Mouse (Mus musculus) gonadal fat pad, adult 2 months (tissue): ENCODE data around the gene Olfr1428. TPM values are rescaled to one million over a fixed set of nuclear protein-coding genes. Genes with fewer than 3 reads are reported as not detected.
"Not testable (repeated sequence)": the region's sequence is repeated elsewhere in the genome, so short reads cannot be mapped to it uniquely, and the experiment has no call there.

Experiments
- DNase-seq: peaks from one replicate; pipeline ENCODE4 v3.0.0-alpha.2; 2012; ENCODE audit warnings: low read depth
- polyA plus RNA-seq: library from polyadenylated mRNA; depleted of rRNA; stranded (reverse); fragments of >200 nt; gene quantifications from 2 replicates; pipeline ENCODE4 v1.2.3, GENCODE M21; 2012; rRNA removed

Gene Olfr1428
- not detected in 2 replicates for polyA plus RNA-seq

- no peak for DNase-seq
These were observed at the start of gene Olfr1428 for GRCm38 (mm10) chr19:12115797-12116196. Gene Olfr1428, minus strand, starts transcription at chr19:12115897.

- no peak for DNase-seq
These were observed 29.8 kb upstream of the Olfr1428 start for GRCm38 (mm10) chr19:12145452-12145851.

DNA sequence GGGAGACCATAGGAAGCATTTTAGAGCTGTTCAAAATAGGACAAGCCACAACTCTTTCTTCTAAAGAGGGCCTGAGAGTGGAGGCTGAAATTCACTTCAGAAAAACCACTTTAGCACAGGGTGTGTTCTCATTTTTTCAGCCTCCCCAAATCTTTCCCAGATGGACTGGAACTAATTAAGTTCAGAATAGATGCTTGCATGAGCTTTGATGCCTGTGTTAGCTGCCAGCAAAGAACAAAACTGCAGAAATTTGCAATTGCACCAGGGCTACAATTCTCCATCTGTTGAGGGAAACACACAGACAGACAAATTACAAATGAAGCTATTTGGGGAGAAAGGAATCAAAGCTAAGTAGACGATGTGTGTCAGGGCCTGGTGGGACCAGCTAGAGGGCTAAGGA is 27.7 kb upstream of the Olfr1428 start:
- no peak for DNase-seq

DNA sequence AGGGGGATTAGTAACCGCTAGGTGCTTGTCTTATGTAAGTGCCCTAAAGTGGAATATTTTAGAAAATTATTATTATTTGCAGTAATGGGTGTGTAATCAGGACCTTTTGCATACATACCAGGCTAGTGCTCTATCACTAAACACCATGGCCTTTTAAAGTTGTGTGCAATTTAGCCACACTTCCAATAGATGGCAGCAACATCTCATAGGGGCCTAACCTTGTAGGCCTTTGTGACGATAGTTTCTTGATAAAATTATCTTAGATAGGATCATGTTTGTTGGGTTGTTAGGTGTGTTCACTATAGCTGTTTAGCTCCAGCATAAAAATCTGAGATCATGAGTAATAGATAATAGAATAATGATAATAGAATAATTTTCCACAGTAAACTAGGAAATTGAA is 18.6 kb upstream of the Olfr1428 start:
- DNase-seq = no peak

GRCm38 (mm10) chr19:12123103-12123502 is 7.4 kb upstream of the Olfr1428 start, which contains the start of gene Olfr76:
Gene Olfr76, minus strand, starts transcription at chr19:12123203.
- no peak for DNase-seq

DNA sequence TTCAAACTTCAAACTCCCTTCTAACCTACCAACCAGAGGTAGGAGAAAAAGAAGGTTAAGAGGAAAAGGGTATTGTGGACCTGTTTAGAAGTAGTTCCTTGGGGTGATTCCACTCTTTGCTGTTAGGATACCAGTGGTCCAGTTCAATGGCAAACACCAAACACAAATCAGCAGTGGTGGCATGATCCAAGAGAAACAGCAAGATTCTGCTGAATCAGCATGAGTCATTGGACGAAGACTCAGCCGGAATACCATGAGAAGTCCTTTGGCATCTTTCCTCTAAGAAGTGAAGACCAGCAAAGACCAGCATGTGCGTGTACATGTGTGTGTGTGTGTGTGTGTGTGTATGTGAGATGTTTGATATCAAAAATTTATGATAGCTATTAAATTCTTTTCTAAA is 767 bp upstream of the Olfr1428 start:
- no peak for DNase-seq

- no peak for DNase-seq
These were observed 1.9 kb downstream of the Olfr1428 start for GRCm38 (mm10) chr19:12113807-12114206.

DNA sequence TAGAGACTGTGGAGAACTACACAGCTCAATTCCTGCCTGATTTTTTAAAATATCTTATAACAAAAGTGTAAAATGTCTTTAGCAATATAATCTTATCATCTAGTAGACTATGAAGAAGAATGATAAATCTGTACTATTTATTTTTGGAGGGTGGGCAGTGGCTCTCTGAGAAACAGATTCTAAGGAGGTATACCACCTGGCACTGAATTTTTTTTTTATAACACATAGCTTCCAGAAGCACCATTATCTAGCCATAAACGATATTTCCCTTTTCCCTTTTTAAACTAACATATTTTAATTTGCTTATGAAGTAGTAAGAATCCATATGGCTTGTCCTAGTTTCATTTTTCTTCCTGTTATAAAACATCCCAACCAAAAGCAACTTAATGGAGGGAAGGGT is 11.2 kb downstream of the Olfr1428 start:
- DNase-seq = no peak

DNA sequence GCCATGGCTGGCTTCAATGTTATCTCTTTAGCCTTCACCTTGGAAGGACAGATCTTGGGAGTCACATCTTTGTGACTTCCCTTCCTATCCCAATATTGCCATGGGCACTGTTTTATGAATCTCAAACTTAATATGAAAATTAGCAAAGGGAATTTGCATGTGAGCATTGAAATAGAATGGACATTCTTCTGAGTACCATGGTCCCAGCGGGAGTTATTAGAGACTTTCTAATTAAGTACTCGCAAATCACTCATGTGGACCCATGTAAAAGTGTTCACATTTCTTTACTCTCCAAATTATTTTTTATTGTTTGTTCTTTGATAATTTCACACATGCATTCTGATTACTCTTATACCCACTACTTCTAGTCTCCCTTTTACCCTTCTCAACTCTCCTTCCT is 12.5 kb downstream of the Olfr1428 start, which contains the start of gene Olfr1427:
Olfr1427 (minus strand) TSS at position 101 of the 400 bp plus-strand sequence.
- no peak for DNase-seq

GRCm38 (mm10) chr19:12091913-12092312 is 23.8 kb downstream of the Olfr1428 start, which contains the start of gene Olfr1426:
Gene Olfr1426, minus strand, starts transcription at chr19:12092013.
- DNase-seq = no peak

DNA sequence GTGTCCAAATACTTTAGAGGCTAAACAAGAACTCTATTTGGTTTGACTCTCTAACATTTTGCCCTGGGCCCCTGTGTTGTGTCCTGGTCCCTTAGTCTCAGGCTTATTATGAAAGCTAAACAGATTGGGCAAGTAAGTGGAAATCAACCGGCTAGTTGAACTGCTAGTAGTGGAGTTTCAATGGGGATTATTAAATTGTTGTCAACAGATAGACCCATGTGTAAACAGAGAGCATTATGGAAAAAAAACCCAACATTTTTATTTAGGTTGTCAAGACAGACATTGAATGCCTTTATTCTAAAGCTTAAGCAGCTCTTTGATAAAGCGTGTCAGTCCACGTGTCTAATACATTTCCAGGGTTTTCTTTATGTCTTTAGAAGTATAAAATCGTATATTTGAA is 38.1 kb downstream of the Olfr1428 start, which contains the start of gene Olfr1425:
Olfr1425 (minus strand) TSS at position 101 of the 400 bp plus-strand sequence.
- DNase-seq = not testable (repeated sequence)

DNA sequence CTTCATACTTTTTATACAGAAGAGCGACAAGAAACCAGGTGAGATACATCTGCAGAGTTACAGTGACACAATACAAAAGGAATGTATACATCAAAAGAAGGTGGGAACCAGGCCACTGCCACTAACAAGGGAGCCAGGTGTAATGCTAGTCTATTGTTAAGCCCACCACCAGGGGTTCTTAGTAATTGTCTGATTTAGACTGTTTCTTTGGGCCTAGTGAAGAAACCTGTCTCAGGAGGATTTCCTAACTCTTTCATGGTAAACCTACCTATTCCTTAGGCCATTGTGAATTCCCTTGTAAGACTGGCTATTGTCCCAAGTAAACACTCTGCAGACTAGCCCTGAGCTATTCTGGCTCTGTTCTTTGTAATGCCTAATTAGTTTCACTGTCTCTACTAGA is 46.2 kb downstream of the Olfr1428 start:
- not testable (repeated sequence) for DNase-seq

DNA sequence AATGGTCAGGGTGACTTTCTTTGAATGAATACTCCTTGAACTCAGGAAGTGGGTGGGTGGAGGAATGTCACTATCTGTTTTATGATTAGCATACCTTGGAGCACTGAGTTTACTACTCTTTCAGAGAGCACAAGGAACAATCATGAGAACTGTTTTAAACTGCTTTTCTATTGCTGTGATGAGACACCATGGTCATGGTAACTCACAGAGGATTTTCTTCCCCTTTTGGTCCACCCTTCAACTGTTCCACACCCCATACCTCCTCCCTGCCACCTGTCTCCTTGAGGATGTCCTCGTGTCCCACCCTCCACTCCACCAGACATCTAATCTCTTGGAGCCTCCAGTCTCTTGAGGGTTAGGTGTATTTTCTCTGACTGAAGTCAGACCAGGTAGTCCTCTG is 47.9 kb downstream of the Olfr1428 start:
- DNase-seq = not testable (repeated sequence)

- not testable (repeated sequence) for DNase-seq
These were observed 53.1 kb downstream of the Olfr1428 start, which contains the start of gene Olfr1424 for GRCm38 (mm10) chr19:12062582-12062981. Gene Olfr1424, minus strand, starts transcription at chr19:12062682.

Other genes with a start within 250 kb of the Olfr1428 start
- gene Olfr1419, start 240.8 kb downstream of the Olfr1428 start, polyA plus RNA-seq = not detected in 2 replicates
- gene Olfr1420, start 229.3 kb downstream of the Olfr1428 start, polyA plus RNA-seq = not detected in 2 replicates
- 10.4 and 14.2 TPM in 2 replicates for gene Patl1, start 203.5 kb downstream of the Olfr1428 start, polyA plus RNA-seq
- gene Osbp, start 150.0 kb downstream of the Olfr1428 start, polyA plus RNA-seq = 29.8 and 33.9 TPM in 2 replicates
- gene Olfr1423, start 74.6 kb downstream of the Olfr1428 start, polyA plus RNA-seq = not detected in 2 replicates
- gene Olfr1424, start 53.2 kb downstream of the Olfr1428 start, polyA plus RNA-seq = not detected in 2 replicates
- not detected in 2 replicates for gene Olfr1425, start 38.2 kb downstream of the Olfr1428 start, polyA plus RNA-seq
- gene Olfr1426, start 23.9 kb downstream of the Olfr1428 start, polyA plus RNA-seq = not detected in 2 replicates
- not detected in 2 replicates for gene Olfr1427, start 12.6 kb downstream of the Olfr1428 start, polyA plus RNA-seq
- gene Olfr76, start 7.3 kb upstream of the Olfr1428 start, polyA plus RNA-seq = not detected in 2 replicates
- gene Olfr1555-ps1, start 54.2 kb upstream of the Olfr1428 start, polyA plus RNA-seq = not detected in 2 replicates
- not detected in 2 replicates for gene Olfr1431, start 84.7 kb upstream of the Olfr1428 start, polyA plus RNA-seq
- not detected in 2 replicates for gene Olfr1432, start 116.7 kb upstream of the Olfr1428 start, polyA plus RNA-seq
- not detected in 2 replicates for gene Olfr262, start 125.8 kb upstream of the Olfr1428 start, polyA plus RNA-seq
- gene Olfr235, start 145.1 kb upstream of the Olfr1428 start, polyA plus RNA-seq = not detected in 2 replicates
- not detected in 2 replicates for gene Olfr1434, start 164.0 kb upstream of the Olfr1428 start, polyA plus RNA-seq
- gene Olfr1436, start 183.2 kb upstream of the Olfr1428 start, polyA plus RNA-seq = not detected in 2 replicates
- not detected in 2 replicates for gene Olfr1437, start 209.2 kb upstream of the Olfr1428 start, polyA plus RNA-seq
- gene Olfr1438-ps1, start 220.0 kb upstream of the Olfr1428 start, polyA plus RNA-seq = not detected in 2 replicates